Mouse (Mus musculus): Measurements from ENCODE around the gene Tbx19.
A peak's percentile ranks its signal among the peaks of the same experiment; 100 is the strongest.

Tbx19 gene

DNA sequence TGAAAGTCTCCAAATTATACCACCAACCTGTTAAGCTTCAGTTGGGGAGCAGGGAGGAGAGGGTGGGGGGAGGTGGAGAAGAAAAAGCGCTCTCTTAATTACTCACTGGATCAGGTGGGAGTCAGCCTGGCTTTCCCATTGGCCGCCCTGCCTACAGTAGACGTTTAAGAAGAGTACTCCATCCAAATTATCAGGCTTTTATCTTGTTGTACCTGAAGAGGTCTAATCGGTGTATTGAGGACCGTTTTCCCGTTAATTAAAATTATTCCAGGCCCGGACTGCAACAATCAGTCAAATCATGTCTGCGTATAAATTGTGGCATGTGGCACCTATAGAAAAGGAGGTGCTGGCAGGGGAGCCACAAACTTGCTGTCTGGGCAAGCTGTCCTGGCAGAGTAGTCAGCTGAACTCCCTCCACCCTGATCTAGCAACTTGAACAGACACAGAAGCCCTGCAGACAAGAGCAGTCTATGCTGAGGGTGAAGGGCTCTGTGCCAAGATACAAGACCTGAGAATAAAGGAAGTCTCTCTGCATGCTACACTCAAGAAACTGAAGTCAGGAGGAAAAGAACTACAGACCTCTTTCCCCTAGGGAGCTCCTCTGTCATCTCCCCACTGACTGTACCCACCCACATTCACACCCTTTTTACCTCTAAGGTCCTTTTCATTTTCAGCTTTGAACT lies at the start of gene Tbx19:
TSS of gene Tbx19 (minus strand) at position 51 of the 683 bp plus-strand sequence.
- no peak for DNase-seq (ENCODE audit: low read depth, low spot score)

DNA sequence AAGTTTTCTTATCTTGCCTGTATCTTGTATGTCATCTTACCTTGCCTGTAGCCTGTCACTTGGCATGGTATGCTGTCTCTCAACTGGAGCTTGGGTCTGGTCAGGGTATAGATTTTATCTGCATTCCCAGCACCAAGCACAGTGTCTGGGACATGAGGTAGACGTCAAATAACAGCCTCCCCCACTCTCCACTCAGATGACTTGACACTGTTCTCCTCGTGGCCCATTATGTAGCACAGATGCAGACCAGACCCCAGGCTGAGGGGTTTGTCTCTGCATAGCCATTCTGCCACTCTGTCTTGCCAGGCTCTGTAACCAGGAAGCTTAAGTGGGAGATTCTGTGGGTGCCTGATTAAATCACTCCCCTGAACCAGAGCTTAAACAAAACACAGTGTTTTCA lies 45.0 kb upstream of the Tbx19 start:
- DNase-seq (ENCODE audit: low read depth, low spot score), result no peak

DNA sequence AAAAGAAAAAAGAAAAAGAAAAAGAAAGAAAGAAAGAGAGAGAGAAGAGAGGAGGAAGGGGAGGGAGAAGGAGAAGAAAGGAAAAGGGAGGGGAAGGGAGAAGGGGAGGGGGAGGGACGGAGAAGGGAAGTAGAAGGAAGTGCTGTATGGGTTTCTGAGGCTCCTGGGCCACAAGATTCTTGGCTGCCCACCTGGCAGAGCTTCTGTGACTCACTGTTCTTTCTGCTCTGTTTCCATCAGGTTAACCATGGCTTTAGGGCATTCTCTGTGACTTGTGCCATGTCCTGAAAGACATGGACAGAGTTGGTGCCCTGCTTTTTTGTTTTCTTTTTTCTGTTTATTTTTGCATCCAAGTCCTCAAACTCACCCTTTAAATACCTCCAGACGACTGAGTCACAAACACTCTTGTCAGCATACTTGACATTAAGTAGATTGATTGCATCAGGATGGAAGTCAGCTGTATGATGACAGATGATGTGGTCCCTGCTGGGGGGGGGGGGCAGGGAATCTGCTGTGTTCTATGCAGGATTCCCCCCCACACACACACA lies 43.0 kb upstream of the Tbx19 start:
- DNase-seq (ENCODE audit: low read depth, low spot score), result no peak

DNA sequence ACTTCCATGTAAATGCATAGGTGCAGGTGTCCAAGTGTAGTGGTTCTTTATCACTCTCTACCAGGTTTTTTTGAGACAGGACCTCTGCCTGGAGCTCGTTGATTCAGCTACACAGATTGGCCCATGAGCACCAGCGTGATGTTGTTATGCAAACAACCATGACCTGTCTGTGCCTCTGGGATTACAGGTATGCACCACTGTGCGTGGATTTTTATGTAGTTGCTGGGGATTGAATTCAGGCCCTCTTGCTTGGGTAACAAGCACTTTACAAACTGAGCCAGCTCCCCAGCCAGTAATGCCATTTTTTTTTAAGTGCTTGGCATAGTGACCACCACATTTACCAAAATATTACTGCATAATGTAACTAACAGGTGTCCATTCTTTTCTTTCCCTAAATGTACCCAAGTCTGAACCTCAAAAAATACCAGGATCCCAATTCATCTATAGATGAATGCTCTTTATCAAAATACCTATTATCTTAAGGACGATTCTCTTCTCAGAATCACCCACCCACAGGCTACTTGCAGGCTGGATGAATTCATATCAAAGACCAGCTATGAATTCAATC lies 41.0 kb upstream of the Tbx19 start:
- DNase-seq (ENCODE audit: low read depth, low spot score), result no peak

- no peak for DNase-seq (ENCODE audit: low read depth, low spot score)
These were observed 40.2 kb upstream of the Tbx19 start for GRCm38 (mm10) chr1:165200748-165201147.

- DNase-seq (ENCODE audit: low read depth, low spot score), result no peak
These were observed 39.1 kb upstream of the Tbx19 start for GRCm38 (mm10) chr1:165199639-165200038.

DNA sequence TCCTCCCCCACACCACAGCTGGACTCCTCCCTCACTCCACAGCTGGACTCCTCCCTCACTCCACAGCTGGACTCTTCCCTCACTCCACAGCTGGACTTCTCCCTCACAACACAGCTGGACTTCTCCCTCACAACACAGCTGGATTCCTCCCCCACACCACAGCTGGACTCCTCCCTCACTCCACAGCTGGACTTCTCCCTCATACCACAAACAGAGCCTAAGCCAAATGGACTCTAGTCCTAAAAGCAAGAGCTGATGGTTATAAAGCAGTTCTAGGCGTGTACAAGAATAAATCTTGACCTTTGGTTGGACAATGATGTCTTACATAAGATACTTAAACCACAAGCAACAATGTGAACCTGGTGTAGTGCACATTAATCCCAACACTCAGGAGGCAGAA lies 38.4 kb upstream of the Tbx19 start:
- no peak for DNase-seq (ENCODE audit: low read depth, low spot score)

GRCm38 (mm10) chr1:165197875-165198274 lies 37.3 kb upstream of the Tbx19 start:
- DNase-seq (ENCODE audit: low read depth, low spot score), result no peak

DNA sequence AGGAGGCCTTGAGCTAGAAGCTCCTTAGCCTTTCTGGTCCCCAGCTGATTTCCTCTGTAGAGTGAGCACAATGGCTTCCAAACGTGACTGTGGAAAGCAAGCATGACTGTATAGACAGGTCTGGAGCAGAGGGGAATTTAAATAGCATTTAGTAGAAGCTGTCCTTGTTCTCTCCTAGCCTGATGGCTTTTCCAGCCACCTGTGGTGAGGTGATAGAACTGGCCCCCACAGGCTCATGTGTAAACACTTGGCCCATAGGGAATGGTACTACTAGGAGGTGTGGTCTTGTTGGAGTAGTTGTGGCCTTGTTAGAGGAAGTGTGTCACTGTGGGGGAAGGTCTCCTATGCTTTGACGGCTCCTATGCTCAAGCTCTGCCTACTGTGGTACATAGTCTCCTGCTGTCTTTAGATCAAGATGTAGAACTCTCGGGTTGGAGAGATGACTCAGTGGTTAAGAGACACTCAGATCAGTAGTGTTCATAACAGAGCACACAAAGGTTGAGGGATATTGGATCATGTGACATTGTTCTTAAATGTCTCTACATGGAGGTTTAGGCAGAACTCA lies 34.9 kb upstream of the Tbx19 start:
- DNase-seq (ENCODE audit: low read depth, low spot score), result no peak

- DNase-seq (ENCODE audit: low read depth, low spot score), result no peak
These were observed 34.1 kb upstream of the Tbx19 start for GRCm38 (mm10) chr1:165194662-165195013.

- peak; percentile 70 for DNase-seq (ENCODE audit: low read depth, low spot score)
These were observed 33.5 kb upstream of the Tbx19 start, which contains the start of gene Sft2d2 for GRCm38 (mm10) chr1:165193880-165194661. Gene Sft2d2, minus strand, starts transcription at chr1:165194438.

DNA sequence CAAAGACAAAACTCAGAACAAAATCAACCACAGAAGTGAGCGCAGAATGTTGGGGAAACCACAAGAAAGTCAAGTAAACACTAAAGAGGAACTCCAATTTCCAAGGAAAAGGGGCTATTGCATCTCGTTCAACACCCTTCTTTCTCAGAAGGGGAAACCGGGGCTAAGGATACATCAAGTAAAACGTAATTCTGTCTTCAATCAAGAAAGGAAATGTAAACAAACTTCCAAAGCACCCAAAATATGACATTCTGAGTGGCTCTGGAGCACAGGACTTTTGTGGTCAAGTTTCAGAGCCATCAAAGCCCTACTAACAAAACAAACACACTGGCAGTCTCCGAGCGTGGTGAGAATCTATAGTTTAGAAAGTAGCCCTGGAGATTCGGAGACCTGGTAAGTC lies 32.9 kb upstream of the Tbx19 start:
- DNase-seq (ENCODE audit: low read depth, low spot score), result peak; percentile 12

DNA sequence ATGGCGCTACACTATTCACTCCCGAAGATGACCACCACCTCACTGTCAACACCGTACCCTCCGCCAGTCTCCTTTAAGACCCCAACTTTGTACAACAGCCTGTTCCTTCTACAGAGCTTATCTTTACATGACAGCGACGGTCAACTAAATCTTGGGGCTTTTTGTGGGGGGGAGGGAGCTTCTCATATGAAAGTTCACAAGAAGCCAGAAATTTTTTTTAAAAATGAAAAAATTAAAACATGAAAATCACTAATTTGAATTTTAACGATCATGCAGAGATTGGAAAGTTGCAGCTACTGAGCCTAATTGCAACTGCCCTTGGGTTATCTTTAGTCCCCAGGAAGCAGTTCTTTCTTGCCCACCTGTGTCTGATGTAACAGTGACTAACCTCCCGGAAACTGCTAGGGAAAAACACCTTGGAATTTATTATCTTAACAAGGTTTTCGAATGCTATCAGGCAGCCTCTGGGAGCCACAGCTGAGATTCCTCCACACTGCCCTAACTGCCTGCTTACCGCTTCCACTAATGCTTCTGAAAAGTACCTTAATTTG lies 32.2 kb upstream of the Tbx19 start:
- no peak for DNase-seq (ENCODE audit: low read depth, low spot score)

DNA sequence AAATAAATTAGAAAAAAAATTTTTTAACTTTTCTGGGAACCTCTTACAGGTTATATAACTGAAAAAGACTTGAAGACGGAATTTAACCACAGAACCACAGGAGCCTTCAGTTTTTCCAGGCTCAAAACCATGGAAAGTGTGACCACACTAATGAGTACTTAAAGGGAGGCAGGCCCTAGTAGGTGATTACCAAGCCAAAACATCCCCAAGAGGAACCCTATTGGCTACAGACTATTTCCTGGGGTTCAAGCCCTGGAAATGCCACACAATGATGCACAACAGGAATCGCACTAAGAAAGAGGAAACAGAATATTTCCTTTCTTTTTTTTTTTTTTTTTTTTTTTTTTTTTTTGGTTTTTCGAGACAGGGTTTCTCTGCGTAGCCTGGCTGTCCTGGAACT lies 31.5 kb upstream of the Tbx19 start:
- DNase-seq (ENCODE audit: low read depth, low spot score), result no peak

DNA sequence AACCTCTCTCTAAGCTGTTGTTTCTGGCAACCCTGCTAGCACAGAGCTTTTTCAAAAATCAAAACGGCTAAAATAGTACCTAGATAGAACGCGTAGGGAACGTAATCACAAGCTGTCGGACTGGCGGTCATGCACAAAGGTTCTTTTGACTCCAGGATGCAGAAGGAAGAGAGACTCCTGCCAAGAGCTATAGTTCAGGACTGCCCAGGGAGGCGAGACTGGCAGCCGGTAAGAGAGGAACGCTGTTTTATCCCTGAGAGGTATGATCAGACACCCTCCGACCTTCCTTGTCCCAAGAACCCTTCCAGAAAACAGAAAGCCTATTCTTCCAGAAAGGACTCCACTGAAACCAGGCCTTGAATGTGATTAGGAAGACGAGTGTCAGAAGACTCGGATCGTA lies 31.0 kb upstream of the Tbx19 start:
- DNase-seq (ENCODE audit: low read depth, low spot score), result no peak

GRCm38 (mm10) chr1:165190571-165191273 lies 30.1 kb upstream of the Tbx19 start:
- DNase-seq (ENCODE audit: low read depth, low spot score), result no peak

- no peak for DNase-seq (ENCODE audit: low read depth, low spot score)
These were observed 29.5 kb upstream of the Tbx19 start for GRCm38 (mm10) chr1:165190068-165190467.

GRCm38 (mm10) chr1:165188806-165189580 lies 28.4 kb upstream of the Tbx19 start:
- DNase-seq (ENCODE audit: low read depth, low spot score), result no peak

- DNase-seq (ENCODE audit: low read depth, low spot score), result no peak
These were observed 26.8 kb upstream of the Tbx19 start for GRCm38 (mm10) chr1:165187357-165187756.

GRCm38 (mm10) chr1:165186491-165186890 lies 25.9 kb upstream of the Tbx19 start:
- no peak for DNase-seq (ENCODE audit: low read depth, low spot score)

DNA sequence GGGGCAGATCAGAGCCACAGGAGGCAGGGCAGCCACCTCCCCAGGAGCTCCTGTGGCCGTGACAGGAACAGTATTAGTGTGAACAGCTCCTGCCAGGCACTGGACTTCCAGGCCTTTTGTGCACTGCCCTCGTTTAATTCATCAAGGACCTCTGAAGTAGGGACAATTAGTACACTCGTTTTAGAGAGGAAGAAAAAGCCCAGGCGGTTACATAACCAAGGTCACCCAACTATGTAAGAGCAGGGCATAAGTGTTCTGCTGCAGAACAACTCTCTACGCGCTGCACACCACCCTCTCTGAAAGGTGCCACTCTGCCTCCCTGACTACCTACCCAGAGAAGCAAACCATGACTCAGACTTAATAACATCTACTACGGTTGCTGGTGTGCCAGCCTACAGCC lies 24.5 kb upstream of the Tbx19 start:
- DNase-seq (ENCODE audit: low read depth, low spot score), result no peak

Measured in mesoderm, embryonic 11.5 days (tissue).